Mouse (Mus musculus): Measurements from ENCODE around the gene Lmo3.

GRCm38 (mm10) chr6:138563416-138563815 lies 18.4 kb downstream of the Lmo3 start:
- TF ChIP-seq CTCF (IDR thresholded peaks at IDR 0.05; ENCODE audit: borderline replicate concordance, extremely low read depth, insufficient read depth, insufficient read length): no peak
- no peak for TF ChIP-seq POLR2A (IDR thresholded peaks at IDR 0.05; ENCODE audit: borderline replicate concordance, extremely low read depth, insufficient read depth, insufficient read length, poor library complexity, severe bottlenecking)
